Mouse (Mus musculus): ENCODE data around the gene Pde3a. TPM values are rescaled to one million over a fixed set of nuclear protein-coding genes. Genes with fewer than 3 reads are reported as not detected.

Pde3a gene
- polyA plus RNA-seq, 1 experiment from 2014 or later: 1.4 TPM

GRCm38 (mm10) chr6:141241809-141242208 is 7.3 kb upstream of the Pde3a start:
- ATAC-seq: no peak
- no peak overlapping the region for H3K4me2 ChIP-seq (ENCODE audit: low read length)
- no peaks in the 10 kb centered on the region for H3K9me3 ChIP-seq (ENCODE audit: control insufficient read depth, low read length)
- no peaks in the 10 kb centered on the region for H3K27me3 ChIP-seq (replicated peaks; ENCODE audit: control insufficient read depth, insufficient read depth, low read length)
- H3K9ac ChIP-seq (replicated peaks; ENCODE audit: low read depth, low read length): no peak overlapping the region
- H3K27ac ChIP-seq (ENCODE audit: low read length): no peak overlapping the region
- no peaks in the 10 kb centered on the region for H3K36me3 ChIP-seq (ENCODE audit: control insufficient read depth, insufficient read depth)
- H3K4me3 ChIP-seq (replicated peaks; ENCODE audit: low read length): no peak overlapping the region
- no peaks in the 10 kb centered on the region; the same call in 1 of the 2 replicates for H3K4me1 ChIP-seq (replicated peaks; ENCODE audit: control insufficient read depth, insufficient read depth, low read length)
- WGBS: 83% methylated on average over 1 of the region's 1 CpGs

GRCm38 (mm10) chr6:141245089-141245488 is 4.0 kb upstream of the Pde3a start:
- no peaks in the 10 kb centered on the region for H3K36me3 ChIP-seq (ENCODE audit: control insufficient read depth, insufficient read depth)
- H3K27ac ChIP-seq (ENCODE audit: low read length): no peak overlapping the region
- H3K9ac ChIP-seq (replicated peaks; ENCODE audit: low read depth, low read length): no peak overlapping the region
- H3K9me3 ChIP-seq (ENCODE audit: control insufficient read depth, low read length): no peaks in the 10 kb centered on the region
- peaks cover 5% of the 10 kb centered on the region for H3K27me3 ChIP-seq (replicated peaks; ENCODE audit: control insufficient read depth, insufficient read depth, low read length)
- H3K4me1 ChIP-seq (replicated peaks; ENCODE audit: control insufficient read depth, insufficient read depth, low read length): peaks cover 10% of the 10 kb centered on the region
- H3K4me2 ChIP-seq (ENCODE audit: low read length): no peak overlapping the region
- no peak overlapping the region for H3K4me3 ChIP-seq (replicated peaks; ENCODE audit: low read length)
- WGBS: 85% methylated on average over 4 of the region's 4 CpGs
- ATAC-seq: no peak

GRCm38 (mm10) chr6:141246391-141246790 is 2.7 kb upstream of the Pde3a start:
- H3K27me3 ChIP-seq (replicated peaks; ENCODE audit: control insufficient read depth, insufficient read depth, low read length): peaks cover 15% of the 10 kb centered on the region
- no peak overlapping the region for H3K4me2 ChIP-seq (ENCODE audit: low read length)
- peak; percentile 32; the same call in 1 of the 2 replicates for ATAC-seq

GRCm38 (mm10) chr6:141248081-141248480 is 988 bp upstream of the Pde3a start:
- peaks cover 16% of the 10 kb centered on the region for H3K27me3 ChIP-seq (replicated peaks; ENCODE audit: control insufficient read depth, insufficient read depth, low read length)
- no peaks in the 10 kb centered on the region for H3K36me3 ChIP-seq (ENCODE audit: control insufficient read depth, insufficient read depth)
- peaks cover 13% of the 10 kb centered on the region for H3K4me1 ChIP-seq (replicated peaks; ENCODE audit: control insufficient read depth, insufficient read depth, low read length)
- no peak overlapping the region for H3K27ac ChIP-seq (ENCODE audit: low read length)
- H3K9ac ChIP-seq (replicated peaks; ENCODE audit: low read depth, low read length): no peak overlapping the region
- no peak for ATAC-seq
- H3K4me2 ChIP-seq (ENCODE audit: low read length): peak overlapping the region; percentile 7; the same call in 1 of the 2 replicates
- H3K9me3 ChIP-seq (ENCODE audit: control insufficient read depth, low read length): no peaks in the 10 kb centered on the region
- no peak overlapping the region for H3K4me3 ChIP-seq (replicated peaks; ENCODE audit: low read length)

More at GRCm38 (mm10) chr6:141246391-141246790, 2.7 kb upstream of the Pde3a start:
- Histone ChIP-seq H3K4me3 (replicated peaks; ENCODE audit: low read length) (no peak overlapping the region), H3K9me3 (ENCODE audit: control insufficient read depth, low read length) (no peaks in the 10 kb centered on the region), H3K27ac (ENCODE audit: low read length) (no peak overlapping the region), H3K36me3 (ENCODE audit: control insufficient read depth, insufficient read depth) (no peaks in the 10 kb centered on the region), H3K9ac (replicated peaks; ENCODE audit: low read depth, low read length) (no peak overlapping the region), H3K4me1 (replicated peaks; ENCODE audit: control insufficient read depth, insufficient read depth, low read length) (peaks cover 13% of the 10 kb centered on the region)
- 46% methylated on average over 6 of the region's 6 CpGs for WGBS

- H3K4me3 ChIP-seq (replicated peaks; ENCODE audit: low read length): peak overlapping the region; percentile 67
- H3K4me1 ChIP-seq (replicated peaks; ENCODE audit: control insufficient read depth, insufficient read depth, low read length): peaks cover 13% of the 10 kb centered on the region
- H3K27ac ChIP-seq (ENCODE audit: low read length): no peak overlapping the region
- H3K9me3 ChIP-seq (ENCODE audit: control insufficient read depth, low read length): no peaks in the 10 kb centered on the region
- 0% methylated on average over 59 of the region's 68 CpGs for WGBS
- peak overlapping the region; percentile 65 for H3K9ac ChIP-seq (replicated peaks; ENCODE audit: low read depth, low read length)
- H3K4me2 ChIP-seq (ENCODE audit: low read length): peak overlapping the region; percentile 96
- no peaks in the 10 kb centered on the region for H3K36me3 ChIP-seq (ENCODE audit: control insufficient read depth, insufficient read depth)
- peaks cover 16% of the 10 kb centered on the region for H3K27me3 ChIP-seq (replicated peaks; ENCODE audit: control insufficient read depth, insufficient read depth, low read length)
- ATAC-seq: peak; percentile 86
Observed at GRCm38 (mm10) chr6:141249585-141250295, 671 bp downstream of the Pde3a start.

- Histone ChIP-seq H3K36me3 (ENCODE audit: control insufficient read depth, insufficient read depth) (no peaks in the 10 kb centered on the region), H3K27me3 (replicated peaks; ENCODE audit: control insufficient read depth, insufficient read depth, low read length) (peaks cover 16% of the 10 kb centered on the region), H3K4me1 (replicated peaks; ENCODE audit: control insufficient read depth, insufficient read depth, low read length) (peaks cover 13% of the 10 kb centered on the region), H3K9me3 (ENCODE audit: control insufficient read depth, low read length) (no peaks in the 10 kb centered on the region), H3K27ac (ENCODE audit: low read length) (no peak overlapping the region), H3K9ac (replicated peaks; ENCODE audit: low read depth, low read length) (peak overlapping the region; percentile 65), H3K4me3 (replicated peaks; ENCODE audit: low read length) (peak overlapping the region; percentile 67), H3K4me2 (ENCODE audit: low read length) (peak overlapping the region; percentile 96)
- ATAC-seq: peak; percentile 13; the same call in 1 of the 2 replicates
- WGBS: 1% methylated on average over 22 of the region's 22 CpGs
Observed at GRCm38 (mm10) chr6:141250296-141250629, 1.2 kb downstream of the Pde3a start.

GRCm38 (mm10) chr6:141250984-141251383 is 1.9 kb downstream of the Pde3a start:
- H3K9ac ChIP-seq (replicated peaks; ENCODE audit: low read depth, low read length): no peak overlapping the region
- peaks cover 16% of the 10 kb centered on the region for H3K27me3 ChIP-seq (replicated peaks; ENCODE audit: control insufficient read depth, insufficient read depth, low read length)
- no peaks in the 10 kb centered on the region for H3K9me3 ChIP-seq (ENCODE audit: control insufficient read depth, low read length)
- 60% methylated on average over 6 of the region's 6 CpGs for WGBS
- H3K4me2 ChIP-seq (ENCODE audit: low read length): peak overlapping the region; percentile 96; the same call in 1 of the 2 replicates
- no peak overlapping the region for H3K27ac ChIP-seq (ENCODE audit: low read length)
- no peaks in the 10 kb centered on the region for H3K36me3 ChIP-seq (ENCODE audit: control insufficient read depth, insufficient read depth)
- H3K4me3 ChIP-seq (replicated peaks; ENCODE audit: low read length): peak overlapping the region; percentile 67
- peaks cover 13% of the 10 kb centered on the region for H3K4me1 ChIP-seq (replicated peaks; ENCODE audit: control insufficient read depth, insufficient read depth, low read length)
- no peak for ATAC-seq

- ATAC-seq: no peak
- H3K4me2 ChIP-seq (ENCODE audit: low read length): no peak overlapping the region
- 92% methylated on average over 7 of the region's 7 CpGs for WGBS
Observed at GRCm38 (mm10) chr6:141252520-141252919, 3.5 kb downstream of the Pde3a start.

GRCm38 (mm10) chr6:141254956-141255355 is 5.9 kb downstream of the Pde3a start:
- H3K27me3 ChIP-seq (replicated peaks; ENCODE audit: control insufficient read depth, insufficient read depth, low read length): peaks cover 12% of the 10 kb centered on the region
- 40% methylated on average over 4 of the region's 4 CpGs for WGBS
- H3K9ac ChIP-seq (replicated peaks; ENCODE audit: low read depth, low read length): no peak overlapping the region
- H3K9me3 ChIP-seq (ENCODE audit: control insufficient read depth, low read length): no peaks in the 10 kb centered on the region
- H3K4me2 ChIP-seq (ENCODE audit: low read length): no peak overlapping the region
- no peak overlapping the region for H3K4me3 ChIP-seq (replicated peaks; ENCODE audit: low read length)
- peaks cover 4% of the 10 kb centered on the region for H3K4me1 ChIP-seq (replicated peaks; ENCODE audit: control insufficient read depth, insufficient read depth, low read length)
- H3K27ac ChIP-seq (ENCODE audit: low read length): no peak overlapping the region
- no peak for ATAC-seq
- H3K36me3 ChIP-seq (ENCODE audit: control insufficient read depth, insufficient read depth): no peaks in the 10 kb centered on the region

More at GRCm38 (mm10) chr6:141252520-141252919, 3.5 kb downstream of the Pde3a start:
- no peak overlapping the region for H3K4me3 ChIP-seq (replicated peaks; ENCODE audit: low read length)
- H3K36me3 ChIP-seq (ENCODE audit: control insufficient read depth, insufficient read depth): no peaks in the 10 kb centered on the region
- peaks cover 13% of the 10 kb centered on the region for H3K4me1 ChIP-seq (replicated peaks; ENCODE audit: control insufficient read depth, insufficient read depth, low read length)
- H3K27ac ChIP-seq (ENCODE audit: low read length): no peak overlapping the region
- peaks cover 16% of the 10 kb centered on the region for H3K27me3 ChIP-seq (replicated peaks; ENCODE audit: control insufficient read depth, insufficient read depth, low read length)
- no peak overlapping the region for H3K9ac ChIP-seq (replicated peaks; ENCODE audit: low read depth, low read length)
- no peaks in the 10 kb centered on the region for H3K9me3 ChIP-seq (ENCODE audit: control insufficient read depth, low read length)
